Mouse (Mus musculus) intestine, embryonic 15.5 days (tissue): ENCODE data around the gene Obscn. TPM values are rescaled to one million over a fixed set of nuclear protein-coding genes. Genes with fewer than 3 reads are reported as not detected.

Experiments used
- polyA plus RNA-seq: library from polyadenylated mRNA; unstranded; fragments of >200 nt; fragmentation: Nextera tagmentation; extraction: Ambion mirVana; gene quantifications from 2 replicates; pipeline ENCODE4 v1.2.1, GENCODE M21; 2015

Gene Obscn
- polyA plus RNA-seq, 1 experiment from 2014 or later = 1.3 TPM

Other genes starting within 250 kb of the Obscn start
- 3.7 and 4.6 TPM in 2 replicates for gene Zfp39, start 232.2 kb downstream of the Obscn start, polyA plus RNA-seq
- gene Btnl10, start 218.5 kb downstream of the Obscn start, polyA plus RNA-seq = 0.27 and 0.34 TPM in 2 replicates
- 201 and 207 TPM in 2 replicates for gene Rnf187, start 197.5 kb downstream of the Obscn start, polyA plus RNA-seq
- 39.9 and 40.0 TPM in 2 replicates for gene Hist3h2ba, start 187.5 kb downstream of the Obscn start, polyA plus RNA-seq
- gene Hist3h2a, start 181.7 kb downstream of the Obscn start, polyA plus RNA-seq = 27.2 and 28.3 TPM in 2 replicates
- 0.16 and 0.35 TPM in 2 replicates for gene Trim17, start 181.7 kb downstream of the Obscn start, polyA plus RNA-seq
- 16.0 and 17.0 TPM in 2 replicates for gene Trim11, start 158.3 kb downstream of the Obscn start, polyA plus RNA-seq
- gene Iba57, start 27.3 kb upstream of the Obscn start, polyA plus RNA-seq = 6.6 and 8.0 TPM in 2 replicates
- gene Gjc2, start 46.8 kb upstream of the Obscn start, polyA plus RNA-seq = 1.1 and 1.3 TPM in 2 replicates
- 109 and 126 TPM in 2 replicates for gene Guk1, start 55.8 kb upstream of the Obscn start, polyA plus RNA-seq
- 101 and 103 TPM in 2 replicates for gene Mrpl55, start 66.1 kb upstream of the Obscn start, polyA plus RNA-seq
- 29.1 and 30.2 TPM in 2 replicates for gene 2310033P09Rik, start 71.9 kb upstream of the Obscn start, polyA plus RNA-seq
- 688 and 694 TPM in 2 replicates for gene Arf1, start 91.9 kb upstream of the Obscn start, polyA plus RNA-seq
- gene Wnt3a, start 154.3 kb upstream of the Obscn start, polyA plus RNA-seq = not detected in 2 replicates
- 3.4 and 4.2 TPM in 2 replicates for gene Wnt9a, start 170.5 kb upstream of the Obscn start, polyA plus RNA-seq
- gene Prss38, start 239.3 kb upstream of the Obscn start, polyA plus RNA-seq = not detected in 2 replicates